Mouse (Mus musculus) embryonic facial prominence, embryonic 13.5 days (tissue): ENCODE results near the gene Ttbk1. TPM values are rescaled to one million over a fixed set of nuclear protein-coding genes. Genes with fewer than 3 reads are reported as not detected.

ENCODE experiments used
- ATAC-seq: fragments of 200-750 bp; cut with Nextera tagmentation; 2 replicates; pipeline ENCODE4 v1.8.0; 2017; ENCODE audit warnings: low read depth; ENCODE audit not compliant: insufficient number of reproducible peaks, insufficient read depth, low FRiP score, low TSS enrichment
- H3K27ac ChIP-seq: fragments of 300-500 bp; sonication (generic); 2 replicates; pipeline ENCODE4 v1.5.1; 2015; ENCODE audit warnings: moderate library complexity, mild to moderate bottlenecking, inconsistent platforms
- H3K27me3 ChIP-seq: fragments of 300-500 bp; sonication (generic); 2 replicates; pipeline ENCODE4 v1.6.1; 2015; ENCODE audit warnings: mild to moderate bottlenecking, inconsistent platforms
- H3K36me3 ChIP-seq: fragments of 300-500 bp; sonication (generic); 2 replicates; pipeline ENCODE4 v1.6.1; 2015; ENCODE audit warnings: mild to moderate bottlenecking, inconsistent platforms
- H3K4me1 ChIP-seq: fragments of 300-500 bp; sonication (generic); 2 replicates; pipeline ENCODE4 v1.6.1; 2015; ENCODE audit warnings: inconsistent platforms
- H3K4me2 ChIP-seq: fragments of 300-500 bp; sonication (generic); 2 replicates; pipeline ENCODE4 v1.6.1; 2015; ENCODE audit warnings: moderate library complexity, mild to moderate bottlenecking, inconsistent platforms
- H3K4me3 ChIP-seq: fragments of 300-500 bp; sonication (generic); 2 replicates; pipeline ENCODE4 v1.5.1; 2015; ENCODE audit warnings: mild to moderate bottlenecking, inconsistent platforms
- H3K9ac ChIP-seq: fragments of 300-500 bp; sonication (generic); 2 replicates; pipeline ENCODE4 v1.6.1; 2015; ENCODE audit warnings: mild to moderate bottlenecking, inconsistent platforms
- H3K9me3 ChIP-seq: fragments of 300-500 bp; sonication (generic); 2 replicates; pipeline ENCODE4 v1.6.1; 2016; ENCODE audit warnings: inconsistent platforms
- WGBS: fragments of 180-500 bp; shearing (Covaris S2); methylation state at CpG from one replicate; pipeline ENCODE4 v1.1.7; 2015; ENCODE audit warnings: mixed read lengths; 5-methylcytosine and 5-hydroxymethylcytosine counted together
- polyA plus RNA-seq: library from polyadenylated mRNA; unstranded; fragments of >200 nt; fragmentation: Nextera tagmentation; extraction: Ambion mirVana; gene quantifications from 2 replicates; pipeline ENCODE4 v1.2.1, GENCODE M21; 2015

The Ttbk1 gene
- polyA plus RNA-seq, 1 experiment from 2014 or later: 0.27 TPM

- Histone ChIP-seq H3K27me3 (no peaks in the 10 kb centered on the region), H3K27ac (no peak overlapping the region), H3K9me3 (no peaks in the 10 kb centered on the region), H3K36me3 (peaks cover 61% of the 10 kb centered on the region), H3K4me1 (no peaks in the 10 kb centered on the region), H3K4me3 (no peak overlapping the region), H3K9ac (no peak overlapping the region), H3K4me2 (no peak overlapping the region)
- 45% methylated on average over 2 of the region's 2 CpGs for WGBS
- ATAC-seq: no peak
These were observed 94.5 kb downstream of the Ttbk1 start for GRCm38 (mm10) chr17:46393012-46393411.

Other genes starting within 250 kb of the Ttbk1 start
- 103 and 104 TPM in 2 replicates for gene Polr1c, start 239.6 kb downstream of the Ttbk1 start, polyA plus RNA-seq
- gene Yipf3, start 239.6 kb downstream of the Ttbk1 start, polyA plus RNA-seq: 82.8 and 95.7 TPM in 2 replicates
- 1.4 and 1.9 TPM in 2 replicates for gene Lrrc73, start 234.1 kb downstream of the Ttbk1 start, polyA plus RNA-seq
- gene Tjap1, start 204.6 kb downstream of the Ttbk1 start, polyA plus RNA-seq: 55.6 and 57.9 TPM in 2 replicates
- 7.8 and 8.6 TPM in 2 replicates for gene Dlk2, start 190.3 kb downstream of the Ttbk1 start, polyA plus RNA-seq
- 6.1 and 6.3 TPM in 2 replicates for gene Abcc10, start 159.3 kb downstream of the Ttbk1 start, polyA plus RNA-seq
- gene Zfp318, start 103.9 kb downstream of the Ttbk1 start, polyA plus RNA-seq: 11.4 and 13.4 TPM in 2 replicates
- gene Crip3, start 58.7 kb downstream of the Ttbk1 start, polyA plus RNA-seq: 1.1 and 3.3 TPM in 2 replicates
- not detected in 2 replicates for gene Slc22a7, start 49.2 kb downstream of the Ttbk1 start, polyA plus RNA-seq
- gene Dnph1, start 9.0 kb upstream of the Ttbk1 start, polyA plus RNA-seq: 60.8 and 63.5 TPM in 2 replicates
- 10.7 and 11.4 TPM in 2 replicates for gene Cul9, start 58.7 kb upstream of the Ttbk1 start, polyA plus RNA-seq
- gene Srf, start 68.5 kb upstream of the Ttbk1 start, polyA plus RNA-seq: 6.3 and 8.9 TPM in 2 replicates
- gene Ptk7, start 141.8 kb upstream of the Ttbk1 start, polyA plus RNA-seq: 148 and 149 TPM in 2 replicates
- 21.8 and 26.3 TPM in 2 replicates for gene Klc4, start 158.3 kb upstream of the Ttbk1 start, polyA plus RNA-seq
- gene Mrpl2, start 158.6 kb upstream of the Ttbk1 start, polyA plus RNA-seq: 92.7 and 95.4 TPM in 2 replicates
- gene Cul7, start 162.7 kb upstream of the Ttbk1 start, polyA plus RNA-seq: 57.4 and 64.1 TPM in 2 replicates
- 72.3 and 75.6 TPM in 2 replicates for gene Rrp36, start 186.7 kb upstream of the Ttbk1 start, polyA plus RNA-seq
- 160 and 176 TPM in 2 replicates for gene Mea1, start 191.1 kb upstream of the Ttbk1 start, polyA plus RNA-seq
- 121 and 133 TPM in 2 replicates for gene Klhdc3, start 193.2 kb upstream of the Ttbk1 start, polyA plus RNA-seq
- 85.8 and 100 TPM in 2 replicates for gene Ppp2r5d, start 217.4 kb upstream of the Ttbk1 start, polyA plus RNA-seq
- gene Pex6, start 223.8 kb upstream of the Ttbk1 start, polyA plus RNA-seq: 27.9 and 32.4 TPM in 2 replicates
- gene Gnmt, start 241.5 kb upstream of the Ttbk1 start, polyA plus RNA-seq: 0.34 and 1.8 TPM in 2 replicates